Mouse (Mus musculus) layer of hippocampus, adult 18-20 months (tissue): Measurements from ENCODE around the gene Trpt1. TPM values are rescaled to one million over a fixed set of nuclear protein-coding genes. Genes with fewer than 3 reads are reported as not detected.

Source experiments
- DNase-seq, 2 experiments: peaks; one replicate each; pipeline ENCODE4 v3.0.0; 2022; ENCODE audit warnings: low spot score in 2 of 2
- total RNA-seq, 2 experiments: library from RNA; stranded (reverse); gene quantifications; 2 replicates each; pipeline ENCODE4 v1.2.3; 2021

Gene Trpt1
- total RNA-seq, 2 experiments from 2014 or later, result 17.2 to 17.8 TPM

- peak; percentile 94 to 97 for DNase-seq
Observed at GRCm38 (mm10) chr19:6992011-6992858, 3.7 kb upstream of the Trpt1 start, which contains the start of gene Dnajc4. Gene Dnajc4 (minus strand): TSS chr19:6992572.

- DNase-seq, result no peak
Observed at GRCm38 (mm10) chr19:6993011-6993770, 2.7 kb upstream of the Trpt1 start.

GRCm38 (mm10) chr19:6994002-6994401, 1.9 kb upstream of the Trpt1 start:
- no peak for DNase-seq

GRCm38 (mm10) chr19:6994489-6994888, 1.4 kb upstream of the Trpt1 start:
- no peak for DNase-seq

- DNase-seq, result no peak
Observed at GRCm38 (mm10) chr19:6995255-6995991, 508 bp upstream of the Trpt1 start.

- no peak for DNase-seq
Observed at GRCm38 (mm10) chr19:6997721-6998290, 1.9 kb downstream of the Trpt1 start.

- no peak for DNase-seq
Observed at GRCm38 (mm10) chr19:6999360-7000063, 3.6 kb downstream of the Trpt1 start.

GRCm38 (mm10) chr19:7006892-7007593, 11.1 kb downstream of the Trpt1 start:
- DNase-seq, result no peak

GRCm38 (mm10) chr19:7012426-7012825, 16.5 kb downstream of the Trpt1 start:
- no peak for DNase-seq

GRCm38 (mm10) chr19:7013984-7014383, 18.1 kb downstream of the Trpt1 start:
- DNase-seq, result no peak

GRCm38 (mm10) chr19:7014481-7015135, 18.7 kb downstream of the Trpt1 start:
- no peak for DNase-seq

GRCm38 (mm10) chr19:7017541-7018457, 21.9 kb downstream of the Trpt1 start:
- DNase-seq, result no peak

- DNase-seq, result no peak
Observed at GRCm38 (mm10) chr19:7018546-7018945, 22.6 kb downstream of the Trpt1 start.

- no peak for DNase-seq
Observed at GRCm38 (mm10) chr19:7019191-7019590, 23.3 kb downstream of the Trpt1 start, which contains the start of gene Fermt3. Gene Fermt3 (minus strand): TSS chr19:7019469.

GRCm38 (mm10) chr19:7020224-7020641, 24.3 kb downstream of the Trpt1 start:
- DNase-seq, result no peak

GRCm38 (mm10) chr19:7029531-7029930, 33.6 kb downstream of the Trpt1 start:
- DNase-seq, result peak in 1 of 2 experiments; percentile 54

- DNase-seq, result no peak
Observed at GRCm38 (mm10) chr19:7034006-7034405, 38.1 kb downstream of the Trpt1 start.

GRCm38 (mm10) chr19:7039088-7039720, 43.3 kb downstream of the Trpt1 start:
- peak; percentile 32 to 58 for DNase-seq
